Mouse (Mus musculus) liver, postnatal 0 days (tissue): ENCODE measurements at regions not wholly inside any gene's neighbourhood (a gene's known extent, or its start where the extent isn't known, plus 50 kb on each side); places are given as distances from the start of the nearest gene placed in this dataset.

Experiments used
- ATAC-seq: fragments of 200-750 bp; cut with Nextera tagmentation; 2 replicates; pipeline ENCODE4 v1.8.0; 2017; ENCODE audit warnings: mild to moderate bottlenecking, moderate library complexity
- DNase-seq: peaks from one replicate; pipeline ENCODE4 v3.0.0-alpha.2; 2016
- H3K27ac ChIP-seq: fragments of 300-500 bp; sonication (generic); 2 replicates; pipeline ENCODE4 v1.5.1; 2014; ENCODE audit warnings: antibody characterized with exemption, moderate library complexity, mild to moderate bottlenecking, low read depth
- H3K27me3 ChIP-seq: fragments of 300-500 bp; sonication (generic); 2 replicates; pipeline ENCODE4 v1.6.1; 2014; ENCODE audit warnings: low read length, control low read depth, mixed read lengths; ENCODE audit not compliant: insufficient read depth
- H3K36me3 ChIP-seq: fragments of 300-500 bp; sonication (generic); replicated peaks from 2 replicates; pipeline ENCODE4 v1.6.1; 2014; ENCODE audit warnings: mild to moderate bottlenecking, control low read depth, low read length, moderate library complexity, mixed read lengths; ENCODE audit not compliant: insufficient read depth
- H3K4me1 ChIP-seq: fragments of 300-500 bp; sonication (generic); 2 replicates; pipeline ENCODE4 v1.6.1; 2014; ENCODE audit warnings: antibody characterized with exemption, mild to moderate bottlenecking, control low read depth; ENCODE audit not compliant: insufficient read depth
- H3K4me2 ChIP-seq: fragments of 300-500 bp; sonication (generic); 2 replicates; pipeline ENCODE4 v1.6.1; 2014; ENCODE audit warnings: low read depth, mild to moderate bottlenecking, low read length, moderate library complexity, mixed read lengths
- H3K4me3 ChIP-seq: fragments of 300-500 bp; sonication (generic); 2 replicates; pipeline ENCODE4 v1.5.1; 2014; ENCODE audit warnings: low read depth, low read length
- H3K9ac ChIP-seq: fragments of 300-500 bp; sonication (generic); replicated peaks from 2 replicates; pipeline ENCODE4 v1.6.1; 2014; ENCODE audit warnings: mild to moderate bottlenecking, moderate library complexity
- H3K9me3 ChIP-seq: fragments of 300-500 bp; sonication (generic); 2 replicates; pipeline ENCODE4 v1.6.1; 2016; ENCODE audit warnings: mild to moderate bottlenecking, control low read depth, low read length, mixed read lengths
- CTCF ChIP-seq: sonication (generic); IDR thresholded peaks from 2 replicates; pipeline ENCODE4 v1.5.1; 2016; ENCODE audit warnings: antibody characterized with exemption, low read depth
- EP300 ChIP-seq: IDR thresholded peaks from 2 replicates; pipeline ENCODE4 v1.6.1; 2016; ENCODE audit warnings: antibody characterized with exemption, low read depth, mild to moderate bottlenecking
- WGBS: fragments of 180-500 bp; shearing (Covaris S2); extraction: QIAGEN DNeasy Blood & Tissue Kit; methylation state at CpG from one replicate; pipeline ENCODE4 v1.1.7; 2014; ENCODE audit not compliant: insufficient replicate concordance; 5-methylcytosine and 5-hydroxymethylcytosine counted together

DNA sequence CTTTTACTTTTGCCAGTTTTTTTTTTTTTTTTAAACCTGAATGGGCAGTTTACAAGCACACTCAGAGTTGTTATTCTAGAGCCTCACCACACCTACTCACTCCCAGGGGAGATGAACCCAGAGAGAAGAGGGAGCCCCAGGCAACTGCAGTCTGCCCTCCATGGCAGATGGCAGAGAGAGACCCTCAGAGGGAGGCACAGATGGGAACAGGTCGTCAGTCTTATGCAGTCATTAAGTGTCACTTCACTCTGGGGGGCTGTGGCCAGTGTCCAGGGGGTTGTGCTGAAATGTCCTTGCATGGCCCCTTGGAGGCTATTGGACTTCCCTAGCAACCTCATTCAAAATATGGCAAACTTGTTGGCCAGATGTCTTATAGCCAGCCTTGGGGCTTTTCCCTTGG, 101.3 kb upstream of the Pcdh8 start:
- H3K4me3 ChIP-seq = no peak overlapping the region
- no peaks in the 10 kb centered on the region for H3K4me1 ChIP-seq
- H3K27me3 ChIP-seq = no peaks in the 10 kb centered on the region
- ATAC-seq (no peak), DNase-seq (no peak)
- WGBS = 18% methylated on average over 1 of the region's 1 CpGs
- TF ChIP-seq CTCF (no peak), EP300 (no peak)
- H3K36me3 ChIP-seq = no peaks in the 10 kb centered on the region
- H3K4me2 ChIP-seq = no peak overlapping the region
- H3K9me3 ChIP-seq = no peaks in the 10 kb centered on the region
- no peak overlapping the region for H3K9ac ChIP-seq
- no peak overlapping the region for H3K27ac ChIP-seq

DNA sequence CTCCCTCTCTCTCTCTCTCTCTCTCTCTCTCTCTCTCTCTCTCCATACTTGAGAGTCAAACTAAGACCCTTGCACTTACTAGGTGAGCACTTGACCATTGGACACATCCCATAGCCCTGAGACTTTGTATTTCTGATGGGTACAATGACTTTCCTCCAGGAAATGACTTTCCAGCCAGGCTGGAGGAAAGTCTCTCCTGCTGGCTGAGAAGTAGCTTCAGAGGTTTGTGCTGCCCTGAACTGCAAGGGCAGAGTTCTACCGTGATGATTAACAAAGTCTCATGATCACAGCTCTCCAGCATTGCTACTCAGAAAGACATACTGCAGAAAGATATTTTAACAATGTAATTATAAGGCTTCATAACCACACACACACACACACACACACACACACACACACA, 98.2 kb upstream of the Pcdh8 start:
- H3K4me2 ChIP-seq = no peak overlapping the region
- no peak overlapping the region for H3K4me3 ChIP-seq
- no peak overlapping the region for H3K9ac ChIP-seq
- H3K27ac ChIP-seq = no peak overlapping the region
- TF ChIP-seq CTCF (no peak), EP300 (no peak)
- DNase-seq (no peak), ATAC-seq (no peak)
- no peaks in the 10 kb centered on the region for H3K27me3 ChIP-seq
- WGBS = 54% methylated on average over 1 of the region's 1 CpGs
- no peaks in the 10 kb centered on the region for H3K9me3 ChIP-seq
- H3K4me1 ChIP-seq = no peaks in the 10 kb centered on the region
- H3K36me3 ChIP-seq = no peaks in the 10 kb centered on the region

DNA sequence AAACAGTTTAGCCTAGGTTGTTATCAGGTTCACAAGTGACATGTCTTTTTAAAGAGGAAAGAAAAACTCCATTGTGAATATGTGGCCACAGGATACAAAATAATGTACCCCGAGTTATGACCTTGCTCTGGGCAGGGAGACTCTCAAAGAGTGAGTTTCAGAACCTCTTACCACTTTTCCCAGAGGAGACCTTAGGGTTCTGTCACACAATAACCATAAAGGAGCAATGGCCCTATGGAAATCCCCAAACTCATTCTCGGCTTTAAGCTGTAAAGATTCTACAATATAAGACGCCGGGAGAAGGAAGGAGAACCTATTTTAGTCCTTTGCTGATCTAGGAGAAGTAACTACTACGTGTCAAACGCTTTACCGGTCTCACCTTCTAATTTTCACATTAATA, 85.1 kb upstream of the Pcdh8 start:
- Histone ChIP-seq H3K27me3 (no peaks in the 10 kb centered on the region), H3K9ac (no peak overlapping the region), H3K4me3 (no peak overlapping the region), H3K36me3 (no peaks in the 10 kb centered on the region), H3K27ac (no peak overlapping the region), H3K4me2 (no peak overlapping the region), H3K9me3 (no peaks in the 10 kb centered on the region), H3K4me1 (no peaks in the 10 kb centered on the region)
- DNase-seq = no peak
- no peak for ATAC-seq
- TF ChIP-seq CTCF = no peak
- TF ChIP-seq EP300 = no peak
- 78% methylated on average over 7 of the region's 7 CpGs for WGBS

DNA sequence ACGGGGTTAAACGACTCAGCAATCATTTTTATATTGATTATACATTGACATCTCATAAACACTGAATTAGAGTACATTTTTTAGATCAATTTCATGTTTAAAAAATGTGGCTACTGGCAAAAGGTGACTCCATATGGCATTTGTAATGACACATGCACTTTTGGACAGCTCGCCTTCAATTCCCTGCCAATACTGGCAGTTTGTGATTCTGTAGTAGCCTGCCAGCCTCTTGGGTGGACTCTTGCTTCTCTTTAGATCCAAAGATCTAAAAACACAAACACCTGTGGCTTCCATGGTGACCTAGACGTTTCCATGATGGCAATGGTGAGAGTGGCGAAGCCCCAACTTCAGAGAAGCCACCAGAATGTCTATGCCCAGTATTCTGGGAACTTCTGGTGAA, 83.1 kb upstream of the Pcdh8 start:
- Histone ChIP-seq H3K4me2 (no peak overlapping the region), H3K27me3 (no peaks in the 10 kb centered on the region), H3K9ac (no peak overlapping the region), H3K4me3 (no peak overlapping the region), H3K27ac (no peak overlapping the region), H3K4me1 (no peaks in the 10 kb centered on the region), H3K36me3 (no peaks in the 10 kb centered on the region), H3K9me3 (no peaks in the 10 kb centered on the region)
- TF ChIP-seq CTCF (no peak), EP300 (no peak)
- ATAC-seq (no peak), DNase-seq (no peak)
- WGBS = 68% methylated on average over 5 of the region's 5 CpGs

DNA sequence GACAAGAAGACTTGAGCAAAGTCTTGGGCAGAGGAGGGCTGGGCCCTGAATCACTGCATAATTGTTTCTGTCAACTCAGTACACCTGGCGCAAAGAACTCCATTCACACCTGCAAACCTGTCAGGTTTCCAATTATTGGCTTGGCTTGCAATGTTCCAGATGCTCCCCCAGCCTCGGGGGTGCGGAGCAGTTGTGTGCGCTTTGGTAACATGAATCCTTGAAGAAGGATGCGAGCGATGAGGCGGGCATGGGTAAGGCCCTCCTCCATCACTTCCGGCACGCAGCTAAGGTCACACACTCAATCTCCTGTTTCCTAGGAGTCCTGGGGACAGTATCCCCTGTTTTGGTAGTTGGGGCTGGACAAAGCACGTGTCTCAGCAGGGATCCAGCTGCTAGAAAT, 81.6 kb upstream of the Pcdh8 start:
- H3K4me2 ChIP-seq = no peak overlapping the region
- no peak overlapping the region for H3K27ac ChIP-seq
- ATAC-seq = no peak
- H3K36me3 ChIP-seq = no peaks in the 10 kb centered on the region
- no peak overlapping the region for H3K9ac ChIP-seq
- no peak overlapping the region for H3K4me3 ChIP-seq
- no peak for DNase-seq
- TF ChIP-seq CTCF (no peak), EP300 (no peak)
- WGBS = 67% methylated on average over 10 of the region's 10 CpGs
- H3K4me1 ChIP-seq = no peaks in the 10 kb centered on the region
- no peaks in the 10 kb centered on the region for H3K27me3 ChIP-seq
- H3K9me3 ChIP-seq = no peaks in the 10 kb centered on the region

DNA sequence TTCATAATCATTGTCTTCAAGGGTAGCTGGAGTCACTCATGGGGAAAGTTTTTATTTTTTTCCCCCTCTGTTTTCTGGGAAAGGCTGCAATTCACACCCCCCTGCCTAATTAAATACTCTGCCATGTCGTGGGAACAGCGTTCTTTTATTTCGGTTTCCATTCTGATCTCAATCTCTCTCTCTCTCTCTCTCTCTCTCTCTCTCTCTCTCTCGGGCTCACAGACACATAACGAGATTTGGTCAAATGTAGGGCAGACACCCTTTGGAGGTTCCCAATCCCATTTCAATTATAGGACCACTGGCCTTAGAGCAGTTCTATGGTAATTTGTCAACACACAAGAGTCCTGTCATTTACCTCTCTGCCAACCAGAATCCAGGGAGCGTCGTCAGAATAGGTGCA, 80.7 kb upstream of the Pcdh8 start:
- DNase-seq (no peak), ATAC-seq (no peak)
- no peaks in the 10 kb centered on the region for H3K9me3 ChIP-seq
- 76% methylated on average over 7 of the region's 7 CpGs for WGBS
- no peaks in the 10 kb centered on the region for H3K36me3 ChIP-seq
- TF ChIP-seq CTCF (no peak), EP300 (no peak)
- no peak overlapping the region for H3K4me2 ChIP-seq
- H3K4me1 ChIP-seq = no peaks in the 10 kb centered on the region
- no peaks in the 10 kb centered on the region for H3K27me3 ChIP-seq
- H3K27ac ChIP-seq = no peak overlapping the region
- no peak overlapping the region for H3K9ac ChIP-seq
- H3K4me3 ChIP-seq = no peak overlapping the region

DNA sequence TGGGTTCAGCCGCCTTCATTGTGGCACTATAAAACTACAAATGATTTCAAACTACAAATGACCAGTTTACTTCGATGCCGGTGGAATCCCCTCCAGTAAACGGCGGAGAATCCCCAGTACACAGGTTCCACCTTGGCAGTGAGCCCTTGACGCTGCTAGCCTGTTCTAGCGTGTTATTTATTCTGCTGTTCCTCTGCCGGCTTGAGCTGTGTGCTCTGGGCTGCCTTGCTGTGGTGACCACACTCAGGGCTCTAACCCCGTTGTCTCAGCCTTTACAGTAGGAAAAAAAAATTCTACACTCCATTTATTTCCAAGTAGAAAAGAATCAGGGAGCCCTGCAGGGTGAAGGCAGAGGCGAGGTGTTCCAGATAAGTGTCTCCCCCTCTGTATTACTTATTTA, 80.1 kb upstream of the Pcdh8 start:
- no peak overlapping the region for H3K9ac ChIP-seq
- no peaks in the 10 kb centered on the region for H3K4me1 ChIP-seq
- no peak for DNase-seq
- H3K4me3 ChIP-seq = no peak overlapping the region
- no peak overlapping the region for H3K27ac ChIP-seq
- ATAC-seq = no peak
- no peak overlapping the region for H3K4me2 ChIP-seq
- no peaks in the 10 kb centered on the region for H3K27me3 ChIP-seq
- no peaks in the 10 kb centered on the region for H3K36me3 ChIP-seq
- H3K9me3 ChIP-seq = no peaks in the 10 kb centered on the region
- TF ChIP-seq CTCF (no peak), EP300 (no peak)
- WGBS = 80% methylated on average over 10 of the region's 10 CpGs
